Mouse (Mus musculus): ENCODE measurements around the gene Tnfrsf1b.
"Not testable (repeated sequence)": the region's sequence is repeated elsewhere in the genome, so short reads cannot be mapped to it uniquely, and the experiment has no call there.

Gene Tnfrsf1b

DNA sequence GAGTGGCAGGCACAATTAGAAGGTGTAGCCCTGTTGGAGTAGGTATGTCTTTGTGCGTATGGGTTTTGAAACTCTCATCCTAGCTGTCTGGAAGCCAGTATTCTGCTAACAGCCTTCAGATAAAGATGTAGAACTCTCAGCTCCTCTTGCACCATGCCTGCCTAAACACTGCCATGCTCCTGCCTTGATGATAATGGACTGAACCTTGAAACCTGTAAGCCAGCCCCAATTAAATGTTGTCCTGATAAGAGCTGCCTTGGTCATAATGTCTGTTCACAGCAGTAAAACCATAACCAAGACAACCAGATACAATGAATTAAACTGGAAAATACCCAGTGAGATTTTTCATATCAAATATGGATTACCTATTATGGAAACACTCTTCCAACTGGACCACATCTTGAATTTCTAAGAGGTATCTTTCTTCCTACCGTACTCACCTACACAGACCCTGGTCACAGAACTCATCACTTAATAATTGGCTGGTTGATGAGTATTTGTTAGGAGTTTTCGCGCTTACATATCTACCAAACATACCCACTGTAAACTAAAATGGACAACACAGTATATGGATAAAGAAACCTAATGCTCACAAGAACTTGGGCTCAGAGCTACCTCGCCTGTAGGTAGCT lies 67.6 kb downstream of the Tnfrsf1b start:
- DNase-seq = no peak

DNA sequence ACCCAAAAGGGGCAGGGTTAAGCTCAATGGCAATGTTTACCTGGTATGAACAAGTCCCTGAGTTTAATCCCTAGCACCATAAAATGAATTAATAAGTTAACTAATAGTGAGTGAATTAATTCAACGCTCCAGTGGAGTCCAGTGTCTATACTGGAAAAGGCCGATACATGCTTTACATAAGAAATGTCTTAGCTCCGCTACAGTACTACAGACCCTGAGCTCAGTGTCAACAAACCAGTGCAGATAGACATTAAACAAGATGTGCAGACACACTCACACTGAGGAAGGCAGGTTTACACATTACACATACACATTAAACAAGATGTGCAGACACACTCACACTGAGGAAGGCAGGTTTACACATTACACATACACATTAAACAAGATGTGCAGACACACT lies 81.1 kb downstream of the Tnfrsf1b start:
- not testable (repeated sequence) for DNase-seq

DNA sequence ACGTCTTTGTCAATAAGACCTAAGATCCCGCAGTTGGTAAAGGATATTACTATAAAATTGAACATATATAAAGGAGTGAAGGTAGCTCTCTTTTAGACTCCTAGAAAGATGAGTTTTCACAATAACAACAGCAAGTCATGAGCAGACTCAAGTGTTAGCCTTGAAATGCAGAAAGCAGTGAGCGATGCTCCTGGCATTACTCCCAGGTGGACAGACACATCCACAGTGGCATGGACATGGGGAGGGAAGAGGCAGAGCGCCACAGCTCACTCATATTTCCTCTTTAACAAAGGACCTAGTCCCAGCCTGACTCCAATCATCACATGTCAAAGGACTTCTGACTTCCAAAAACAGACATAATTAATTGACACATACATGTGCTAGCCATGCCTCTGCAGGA lies 82.6 kb downstream of the Tnfrsf1b start:
- no peak for DNase-seq
